Mouse (Mus musculus): Measurements from ENCODE around the gene Pakap.
A peak's percentile ranks its signal among the peaks of the same experiment; 100 is the strongest.
"Not testable (repeated sequence)": the region's sequence is repeated elsewhere in the genome, so short reads cannot be mapped to it uniquely, and the experiment has no call there.

Pakap gene

DNA sequence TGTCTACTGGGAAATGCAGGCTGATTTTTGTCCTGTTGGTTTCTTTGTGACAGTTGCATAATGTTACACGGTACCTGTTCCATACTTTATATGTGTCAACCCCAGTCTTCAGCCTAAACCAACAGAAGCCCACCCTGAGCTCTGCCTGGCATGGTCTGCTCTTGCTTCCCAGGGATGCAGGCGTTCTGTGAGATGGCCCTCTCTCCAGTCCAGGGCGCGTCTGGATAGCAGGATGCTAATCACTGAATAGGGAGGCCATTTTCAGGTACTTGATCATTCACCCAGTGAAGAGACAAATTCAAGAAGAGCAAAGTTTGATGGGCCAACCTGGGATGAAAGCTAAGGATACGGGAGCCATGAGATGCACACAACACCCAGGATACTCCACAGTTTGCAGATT, 311.2 kb downstream of the Pakap start:
- DNase-seq (ENCODE audit: low spot score in 2 of 2): no peak

- peak; percentile 68 to 79 for DNase-seq (ENCODE audit: low spot score in 2 of 2)
Observed at GRCm38 (mm10) chr4:57879804-57880357, 311.9 kb downstream of the Pakap start.

GRCm38 (mm10) chr4:57883520-57884421, 315.8 kb downstream of the Pakap start:
- peak; percentile 49 to 55 for DNase-seq (ENCODE audit: low spot score in 2 of 2)

DNA sequence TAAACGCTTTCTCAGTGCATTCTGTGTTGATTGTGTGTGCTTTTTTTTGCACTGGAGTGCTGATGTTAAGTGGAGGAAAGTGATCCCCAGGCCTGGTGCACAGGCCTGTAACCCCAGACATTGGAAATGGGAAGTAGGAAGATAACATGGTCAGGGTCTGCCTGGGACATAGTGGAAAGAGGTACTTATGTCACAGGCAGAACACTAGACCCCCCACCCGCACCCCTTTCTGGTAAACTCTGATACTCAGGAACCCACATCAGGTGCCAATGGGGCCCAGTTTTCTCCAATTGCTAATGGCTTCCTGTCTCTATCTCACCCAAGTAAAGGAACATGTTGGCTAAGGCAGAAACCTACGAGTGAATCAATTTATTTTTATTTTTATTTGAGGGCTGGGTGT, 316.5 kb downstream of the Pakap start:
- DNase-seq (ENCODE audit: low spot score in 2 of 2): no peak

DNA sequence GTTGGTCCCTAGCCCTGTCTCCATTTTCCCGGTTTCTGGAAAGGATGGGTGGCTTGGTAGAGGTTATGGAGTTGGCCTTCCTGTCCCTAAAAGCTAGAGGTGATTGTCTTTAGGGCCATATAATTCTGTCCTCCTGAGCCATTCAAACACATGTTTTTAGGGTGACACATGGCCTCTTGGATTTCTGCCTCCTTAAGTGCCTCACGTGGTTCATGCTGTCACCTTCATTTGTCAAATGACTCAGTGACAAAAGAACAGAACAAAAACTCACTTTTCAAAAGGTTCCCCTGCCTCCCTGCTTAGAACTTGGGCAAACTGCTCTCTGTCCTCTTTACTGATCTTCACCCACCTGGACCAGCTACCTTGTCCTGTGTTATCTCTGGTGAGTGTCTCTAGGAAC, 317.2 kb downstream of the Pakap start:
- peak in 1 of 2 experiments; percentile 2 for DNase-seq (ENCODE audit: low spot score in 2 of 2)

DNA sequence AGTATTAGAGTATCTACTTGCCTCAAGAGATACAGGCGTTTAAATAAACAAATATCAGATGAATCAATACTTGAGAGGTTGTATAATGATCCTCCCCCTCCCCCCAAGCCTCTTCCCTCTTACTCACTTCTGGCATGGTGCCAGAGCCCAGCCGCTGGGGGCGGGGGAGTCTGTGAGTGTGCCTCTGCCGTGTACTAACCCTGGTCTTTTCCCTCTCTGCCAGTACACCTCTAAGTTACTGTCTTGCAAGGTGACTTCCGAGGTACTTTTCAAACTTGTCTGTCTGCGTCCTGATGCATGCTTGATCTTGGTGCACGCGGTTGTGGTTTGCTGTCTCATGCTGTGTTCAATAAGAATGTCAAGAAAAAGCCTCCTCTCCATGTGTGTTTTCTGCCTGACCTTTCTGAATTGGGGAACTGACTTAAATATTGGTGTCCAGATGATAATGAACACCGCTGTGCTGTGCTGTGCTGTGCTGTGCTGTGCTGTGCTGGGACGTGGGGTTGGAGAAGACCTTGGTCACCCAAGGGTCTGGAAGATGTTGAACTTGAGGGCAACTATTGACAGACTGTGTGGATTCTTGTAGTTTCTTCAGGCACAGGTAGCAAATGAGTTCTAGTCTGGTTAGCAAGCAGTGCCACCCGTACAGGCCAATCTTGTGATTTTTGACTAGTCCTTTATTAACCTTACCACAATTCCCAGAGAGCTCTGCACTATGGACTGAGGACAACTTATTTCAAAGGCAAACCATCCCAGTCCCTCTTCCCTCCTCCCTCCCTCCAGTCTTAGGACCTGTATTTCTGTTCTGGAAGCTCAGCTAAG, 318.3 kb downstream of the Pakap start:
- no peak for DNase-seq (ENCODE audit: low spot score in 2 of 2)

GRCm38 (mm10) chr4:57886888-57887230, 318.9 kb downstream of the Pakap start:
- DNase-seq (ENCODE audit: low spot score in 2 of 2): no peak

GRCm38 (mm10) chr4:57888246-57888645, 320.3 kb downstream of the Pakap start:
- DNase-seq (ENCODE audit: low spot score in 2 of 2): peak in 1 of 2 experiments; percentile 15

DNA sequence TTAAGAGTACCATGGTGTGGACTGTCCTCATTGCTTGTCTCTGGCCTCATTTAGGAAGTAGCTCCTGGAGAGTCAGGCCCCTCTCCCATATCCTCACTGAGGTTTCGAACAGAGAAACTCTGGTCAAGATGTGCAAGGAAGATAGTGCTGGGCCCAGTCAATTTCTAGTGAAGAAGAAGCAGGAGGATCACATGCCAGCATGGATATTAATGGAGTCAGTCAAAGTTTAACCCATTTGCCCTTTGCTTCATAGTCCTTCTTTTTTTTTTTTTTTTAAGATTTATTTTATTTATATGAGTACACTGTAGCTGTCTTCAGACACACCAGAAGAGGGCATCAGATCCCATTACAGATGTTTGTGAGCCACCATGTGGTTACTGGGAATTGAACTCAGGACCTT, 321.0 kb downstream of the Pakap start:
- DNase-seq (ENCODE audit: low spot score in 2 of 2): not testable (repeated sequence)

- DNase-seq (ENCODE audit: low spot score in 2 of 2): no peak
Observed at GRCm38 (mm10) chr4:57889773-57890172, 321.8 kb downstream of the Pakap start.

DNA sequence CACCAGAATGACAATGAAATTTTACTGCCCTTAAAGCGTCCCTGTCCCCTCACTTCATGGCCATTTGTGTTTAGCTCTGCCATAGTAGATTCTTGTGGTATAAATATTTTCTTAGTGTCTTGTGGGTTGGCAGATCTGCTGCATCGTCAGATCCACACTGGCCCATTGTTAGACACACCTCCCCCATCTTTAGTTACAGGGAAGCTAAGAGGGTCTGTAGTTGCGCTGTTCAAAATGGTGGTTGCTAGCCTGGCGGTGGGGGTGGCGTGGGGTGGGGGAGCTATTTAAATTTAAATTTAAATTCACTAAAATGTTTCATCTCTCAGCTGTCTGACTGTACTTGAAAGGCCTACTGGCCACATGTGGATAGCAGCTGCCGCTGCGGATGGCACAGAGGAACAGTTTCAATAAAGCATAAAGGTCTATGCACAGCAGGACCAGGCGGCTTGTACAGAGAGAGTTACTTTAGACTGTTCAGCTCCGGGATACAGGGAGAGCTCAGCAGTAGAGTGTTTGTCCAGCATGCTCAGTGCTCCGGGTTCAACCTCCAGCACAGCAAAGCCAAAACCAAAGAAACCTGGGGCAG, 324.1 kb downstream of the Pakap start:
- DNase-seq (ENCODE audit: low spot score in 2 of 2): peak in 1 of 2 experiments; percentile 13

DNA sequence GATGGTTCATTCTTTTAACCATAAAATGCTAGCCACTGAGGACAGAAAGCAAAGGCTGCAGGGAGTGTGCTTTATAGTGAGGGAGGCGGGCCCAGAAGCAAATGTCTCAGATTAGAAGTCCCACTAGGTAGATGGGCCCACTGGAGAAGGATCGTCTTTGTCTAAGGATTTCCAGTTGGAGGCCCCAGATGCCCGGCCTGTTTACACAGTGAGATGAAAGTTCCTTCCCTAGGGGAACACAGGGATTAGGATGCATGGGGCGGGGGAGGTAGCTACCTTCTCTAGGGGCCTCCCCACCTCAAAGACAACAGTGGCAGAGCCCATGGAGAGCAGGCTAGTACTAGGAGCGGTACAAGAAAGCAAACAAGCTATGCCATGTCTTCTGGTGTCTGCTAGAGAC, 327.2 kb downstream of the Pakap start:
- no peak for DNase-seq (ENCODE audit: low spot score in 2 of 2)

DNA sequence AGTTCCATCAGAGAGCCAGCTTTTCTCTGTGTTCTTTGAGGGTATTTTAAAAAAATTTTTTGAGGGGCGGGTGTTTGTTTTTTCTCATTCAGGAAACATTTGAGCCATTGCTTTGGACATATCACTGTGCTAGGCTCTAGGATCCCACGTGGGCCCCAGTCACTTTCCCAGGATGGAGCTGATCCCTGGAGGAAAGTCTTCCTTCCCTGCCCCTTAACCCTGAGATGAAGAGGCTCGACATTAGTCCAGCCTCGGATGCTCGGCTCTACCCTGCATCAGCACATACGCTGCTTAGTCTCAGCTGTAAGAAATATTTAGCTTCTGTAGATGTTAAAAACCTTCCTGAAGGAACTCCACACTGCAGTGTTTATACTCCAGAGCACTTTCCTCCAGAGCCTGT, 327.9 kb downstream of the Pakap start:
- DNase-seq (ENCODE audit: low spot score in 2 of 2): no peak

GRCm38 (mm10) chr4:57896631-57897030, 328.7 kb downstream of the Pakap start:
- DNase-seq (ENCODE audit: low spot score in 2 of 2): no peak

DNA sequence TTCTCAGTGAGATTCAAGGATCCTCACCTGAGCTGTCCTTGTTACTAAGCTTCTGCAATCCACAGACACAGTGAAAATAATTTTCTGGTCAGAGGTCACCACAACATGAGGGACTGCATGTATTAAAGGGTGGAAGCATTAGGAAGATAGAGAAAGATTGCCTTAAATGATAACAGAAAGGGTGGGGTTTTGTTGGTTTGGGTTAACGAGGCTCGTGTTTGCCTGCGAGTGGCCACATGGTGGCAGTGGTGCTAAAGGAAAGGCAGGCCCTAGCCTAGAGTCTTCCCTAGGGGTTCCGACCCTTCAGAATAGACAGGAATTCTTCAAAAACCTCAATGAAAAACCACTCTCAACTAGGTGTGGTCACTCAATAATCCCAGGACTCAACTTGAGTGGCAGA, 333.2 kb downstream of the Pakap start:
- peak in 1 of 2 experiments; percentile 63 for DNase-seq (ENCODE audit: low spot score in 2 of 2)

DNA sequence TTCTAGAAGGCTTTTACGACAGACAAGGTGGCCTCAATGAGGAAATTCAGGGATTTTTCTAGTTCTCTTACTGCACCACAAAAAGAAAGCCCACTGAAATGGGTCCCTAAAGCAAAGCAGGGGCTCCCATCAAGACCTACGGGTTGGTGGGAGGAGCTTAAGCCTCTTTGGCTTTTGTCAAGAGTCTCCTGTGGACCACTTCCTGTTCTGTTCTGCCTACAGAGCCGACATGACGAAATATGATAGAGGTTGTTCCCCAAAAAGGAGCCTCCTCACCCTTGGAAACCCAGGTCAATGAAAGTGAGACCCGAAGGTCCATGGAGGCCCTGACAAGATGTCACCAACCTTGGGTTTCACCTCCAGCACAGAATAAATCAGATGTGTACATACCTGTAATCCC, 334.6 kb downstream of the Pakap start:
- no peak for DNase-seq (ENCODE audit: low spot score in 2 of 2)

DNA sequence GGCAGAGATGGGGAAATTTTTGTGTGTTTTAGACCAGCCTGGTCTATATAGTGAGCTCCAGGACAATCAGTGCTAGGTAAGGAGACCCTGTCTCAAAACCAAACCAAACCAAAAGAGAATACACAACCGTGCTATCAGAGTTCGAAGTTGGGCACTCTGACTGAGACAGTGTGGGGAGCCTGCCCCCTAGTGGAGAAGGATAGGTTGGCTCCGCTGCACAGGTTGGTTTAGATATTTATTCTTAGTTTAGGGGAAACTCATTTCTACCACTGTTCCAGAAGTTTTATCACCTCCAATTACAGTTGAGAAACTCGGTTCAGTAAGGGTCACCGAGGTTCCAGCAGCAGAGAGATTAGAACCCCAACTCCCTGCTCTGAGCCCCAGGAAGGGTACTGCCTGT, 336.2 kb downstream of the Pakap start:
- DNase-seq (ENCODE audit: low spot score in 2 of 2): peak; percentile 58 to 77

- no peak for DNase-seq (ENCODE audit: low spot score in 2 of 2)
Observed at GRCm38 (mm10) chr4:57904638-57905037, 336.7 kb downstream of the Pakap start.

DNA sequence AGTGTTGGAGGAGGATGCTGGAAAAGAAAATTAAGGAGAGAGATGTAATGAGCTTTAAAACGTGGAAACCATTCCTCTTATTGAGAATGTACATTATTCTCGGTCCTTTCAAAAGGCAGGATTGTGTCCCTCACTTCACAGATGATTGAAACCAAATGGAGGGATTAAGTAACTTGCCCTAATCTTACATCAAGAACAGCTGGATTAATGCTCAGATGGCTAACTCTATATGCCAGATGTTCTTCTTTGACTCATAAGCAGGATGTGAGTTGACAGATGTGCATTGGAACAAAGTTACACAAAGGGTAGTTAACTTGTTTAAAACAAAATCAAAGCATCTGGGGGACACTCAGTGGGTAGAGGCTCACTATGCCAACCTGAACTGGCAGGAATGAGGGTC, 338.7 kb downstream of the Pakap start:
- no peak for DNase-seq (ENCODE audit: low spot score in 2 of 2)

DNA sequence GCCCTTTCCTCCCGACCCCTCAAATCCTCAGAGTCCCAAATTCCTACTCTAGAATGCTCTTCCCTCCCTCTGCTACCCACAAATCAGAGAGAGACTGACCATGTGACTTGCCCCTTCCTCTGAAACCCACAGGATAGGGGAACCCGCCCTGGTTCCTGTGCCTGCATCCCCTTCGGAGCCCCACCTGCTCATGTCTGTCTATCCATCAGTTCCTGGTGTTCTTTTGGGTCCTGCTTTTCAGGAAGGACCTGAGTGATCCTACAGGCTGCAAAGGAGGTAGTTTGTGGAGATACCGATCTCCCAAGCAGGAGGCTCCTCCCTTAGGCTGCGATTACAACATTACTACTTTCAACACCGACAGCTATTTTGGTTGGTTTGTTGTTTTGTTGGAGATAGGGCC, 340.9 kb downstream of the Pakap start:
- no peak for DNase-seq (ENCODE audit: low spot score in 2 of 2)

- no peak for DNase-seq (ENCODE audit: low spot score in 2 of 2)
Observed at GRCm38 (mm10) chr4:57913021-57913420, 345.0 kb downstream of the Pakap start.
